ENCODE assay signal across 10 mouse cellular contexts in genomic region chr7:26778474-26778873, GRCm38 (mm10). TPM values are rescaled to one million over a fixed set of nuclear protein-coding genes. Genes with fewer than 3 reads are reported as not detected.
A peak's percentile ranks its signal among the peaks of the same experiment; 100 is the strongest.
DNase-seq lines count a peak whose midpoint lies in the region; ATAC-seq and TF ChIP-seq lines count a peak whose summit lies in the region.
"Had no signal": no experiment of that assay in that cellular context is flagged by ENCODE, and none has a peak within 500 bp of the region (broad histone marks: within the 10 kb centered on the region; RNA-seq: fewer than 3 reads in every experiment).

No protein-coding gene starts in this region.

- 40% methylated on average over 6 of the region's 6 CpGs for WGBS in forebrain, embryonic 11.5 days
- 31% methylated on average over 6 of the region's 6 CpGs for WGBS in forebrain, embryonic 15.5 days

- peak; percentile 81 for TF ChIP-seq CTCF in layer of hippocampus, adult 2 months (conservative IDR thresholded peaks at IDR 0.05)

- no peaks in the 10 kb centered on the region for H3K27me3 ChIP-seq in forebrain, embryonic 11.5 days (ENCODE audit: control insufficient read depth, insufficient read depth, low read length)
- no peaks in the 10 kb centered on the region for H3K27me3 ChIP-seq in forebrain, embryonic 15.5 days

- ATAC-seq in forebrain, embryonic 11.5 days (replicated peaks; ENCODE audit: low FRiP score): no peak
- no peak for ATAC-seq in forebrain, embryonic 15.5 days (replicated peaks)
- ATAC-seq in megakaryocyte progenitor cell, adult 5-6 weeks (replicated peaks; ENCODE audit: poor library complexity): peak; percentile 80
- ATAC-seq in inflammation-experienced regulatory T-cells, adult 6 months: no peak

- no peaks in the 10 kb centered on the region; the same call in 1 of the 2 replicates for H3K4me1 ChIP-seq in forebrain, embryonic 11.5 days (replicated peaks; ENCODE audit: control insufficient read depth, insufficient read depth, low read length)
- 0 out of 2 replicates have a peak, but pooled peaks cover 3% of the 10 kb centered on the region for H3K4me1 ChIP-seq in forebrain, embryonic 15.5 days

- H3K36me3 ChIP-seq in forebrain, embryonic 11.5 days (ENCODE audit: control insufficient read depth, insufficient read depth, low read length): no peaks in the 10 kb centered on the region
- H3K36me3 ChIP-seq in forebrain, embryonic 15.5 days: no peaks in the 10 kb centered on the region

- no peaks in the 10 kb centered on the region for H3K9me3 ChIP-seq in forebrain, embryonic 11.5 days (ENCODE audit: control insufficient read depth, low read length)
- H3K9me3 ChIP-seq in forebrain, embryonic 15.5 days: no peaks in the 10 kb centered on the region

- H3K4me2 ChIP-seq in forebrain, embryonic 11.5 days (ENCODE audit: low read depth, low read length, severe bottlenecking): no peak overlapping the region
- no peak overlapping the region for H3K4me2 ChIP-seq in forebrain, embryonic 15.5 days (replicated peaks)

- no peak overlapping the region for H3K27ac ChIP-seq in forebrain, embryonic 11.5 days (ENCODE audit: low read depth, low read length)
- H3K27ac ChIP-seq in forebrain, embryonic 15.5 days (replicated peaks): no peak overlapping the region
- no peak overlapping the region for H3K27ac ChIP-seq in layer of hippocampus, adult 2 months

- peak; percentile 71 for DNase-seq in forebrain, embryonic 11.5 days (ENCODE audit: low spot score)
- DNase-seq in right cerebral cortex, adult 18-20 months: peak; percentile 58
- no peak for DNase-seq in right cerebral cortex, postnatal 36 days (ENCODE audit: low spot score in 2 of 2)
- peak; percentile 58 for DNase-seq in embryo, embryonic 9.5 days (ENCODE audit: extremely low spot score)
- DNase-seq in layer of hippocampus, adult 2 months (ENCODE audit: low spot score in 2 of 2): peak; percentile 19 to 64

- H3K4me3 ChIP-seq in forebrain, embryonic 11.5 days (ENCODE audit: low read depth, low read length): no peak overlapping the region
- H3K4me3 ChIP-seq in forebrain, embryonic 15.5 days: no peak overlapping the region
- H3K4me3 ChIP-seq in layer of hippocampus, adult 2 months: no peak overlapping the region

- no peak overlapping the region for H3K9ac ChIP-seq in forebrain, embryonic 11.5 days (ENCODE audit: low read length)
- no peak overlapping the region for H3K9ac ChIP-seq in forebrain, embryonic 15.5 days (replicated peaks)

RNA-seq across cellular contexts. Expression of gene Cyp2b19, which starts 21.5 kb away (rescaled TPM):
- polyA plus RNA-seq in forebrain, embryonic 11.5 days (2014; fragmentation: Nextera tagmentation; extraction: Ambion mirVana): 0.09 TPM in 1 of 2 replicates, not detected in the other
- 0.14 and 0.19 TPM in 2 replicates for polyA plus RNA-seq in forebrain, embryonic 15.5 days (2015; fragmentation: Nextera tagmentation; extraction: Ambion mirVana)
- total RNA-seq in layer of hippocampus, adult 2 months (2021): not detected
- not detected in 2 replicates for total RNA-seq in megakaryocyte progenitor cell, adult 5-6 weeks (2015)
- total RNA-seq in megakaryocyte progenitor cell, adult 5-6 weeks (2017): not detected in 2 replicates
- not detected for polyA plus RNA-seq in inflammation-experienced regulatory T-cells, adult 6 months (2017; shearing (Covaris generic))
- total RNA-seq: hematopoietic stem cell, adult 5-6 weeks had no signal
- polyA plus RNA-seq: spleen, adult 2 months had no signal

RNA-seq across cellular contexts. Expression of gene Cyp2g1, which starts 30.2 kb away (rescaled TPM):
- not detected in 2 replicates for polyA plus RNA-seq in forebrain, embryonic 11.5 days (2014; fragmentation: Nextera tagmentation; extraction: Ambion mirVana)
- not detected in 2 replicates for polyA plus RNA-seq in forebrain, embryonic 15.5 days (2015; fragmentation: Nextera tagmentation; extraction: Ambion mirVana)
- not detected for total RNA-seq in layer of hippocampus, adult 2 months (2021)
- not detected in 2 replicates for total RNA-seq in megakaryocyte progenitor cell, adult 5-6 weeks (2015)
- not detected in 2 replicates for total RNA-seq in megakaryocyte progenitor cell, adult 5-6 weeks (2017)
- polyA plus RNA-seq in inflammation-experienced regulatory T-cells, adult 6 months (2017; shearing (Covaris generic)): not detected
- total RNA-seq: hematopoietic stem cell, adult 5-6 weeks had no signal
- polyA plus RNA-seq: spleen, adult 2 months had no signal

RNA-seq across cellular contexts. Expression of gene Cyp2a5, which starts 56.6 kb away (rescaled TPM):
- polyA plus RNA-seq in forebrain, embryonic 11.5 days (2014; fragmentation: Nextera tagmentation; extraction: Ambion mirVana): not detected in 2 replicates
- 0.23 TPM in 1 of 2 replicates, not detected in the other for polyA plus RNA-seq in forebrain, embryonic 15.5 days (2015; fragmentation: Nextera tagmentation; extraction: Ambion mirVana)
- total RNA-seq in layer of hippocampus, adult 2 months (2021): under 1 TPM in 1 of 2 experiments, not detected in 1; 0.59 TPM
- total RNA-seq in megakaryocyte progenitor cell, adult 5-6 weeks (2015): not detected in 2 replicates
- not detected in 2 replicates for total RNA-seq in megakaryocyte progenitor cell, adult 5-6 weeks (2017)
- polyA plus RNA-seq in inflammation-experienced regulatory T-cells, adult 6 months (2017; shearing (Covaris generic)): not detected
- total RNA-seq: hematopoietic stem cell, adult 5-6 weeks had no signal
- polyA plus RNA-seq: spleen, adult 2 months had no signal

Comparison
In these comparisons a context has a peak if more than half of its experiments do, and no peak if none do; other contexts are left out.
1. DNase-seq: peak in forebrain, embryonic 11.5 days (single experiment), right cerebral cortex, adult 18-20 months (single experiment), embryo, embryonic 9.5 days (single experiment) and layer of hippocampus, adult 2 months (2 of 2); none in right cerebral cortex, postnatal 36 days (0 of 2).